Mouse (Mus musculus): ENCODE data around the gene Syne1. TPM values are rescaled to one million over a fixed set of nuclear protein-coding genes. Genes with fewer than 3 reads are reported as not detected.

Syne1 gene
- polyA plus RNA-seq, 1 experiment from 2014 or later, result 4.4 TPM

DNA sequence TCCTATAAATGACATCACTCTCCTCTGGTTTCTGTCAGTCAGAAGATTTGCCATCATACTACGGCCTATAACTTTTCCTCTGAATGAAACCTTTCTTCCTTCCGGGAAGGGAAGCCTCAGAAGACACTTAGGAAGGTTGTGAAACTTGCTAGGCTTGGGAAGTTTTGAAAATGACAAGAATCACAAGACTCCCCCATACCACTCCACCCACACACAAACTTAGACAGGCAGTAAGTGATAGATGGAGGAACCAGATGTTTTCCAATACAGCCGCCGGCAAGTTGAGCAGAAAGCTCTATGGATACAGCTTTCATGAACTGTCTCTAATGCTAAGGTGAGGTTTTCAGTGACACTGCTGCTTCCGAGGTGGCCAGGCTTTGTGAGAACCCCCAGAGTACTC is 275.5 kb downstream of the Syne1 start:
- H3K4me3 ChIP-seq, result no peak overlapping the region
- 63% methylated on average over 5 of the region's 5 CpGs for WGBS (ENCODE audit: insufficient replicate concordance)
- H3K27ac ChIP-seq, result no peak overlapping the region
- H3K27me3 ChIP-seq (replicated peaks), result no peaks in the 10 kb centered on the region
- no peaks in the 10 kb centered on the region for H3K4me1 ChIP-seq
- no peak for ATAC-seq
- no peak overlapping the region for H3K9ac ChIP-seq
- H3K4me2 ChIP-seq, result no peak overlapping the region
- H3K9me3 ChIP-seq (replicated peaks), result no peaks in the 10 kb centered on the region
- H3K36me3 ChIP-seq, result no peaks in the 10 kb centered on the region

DNA sequence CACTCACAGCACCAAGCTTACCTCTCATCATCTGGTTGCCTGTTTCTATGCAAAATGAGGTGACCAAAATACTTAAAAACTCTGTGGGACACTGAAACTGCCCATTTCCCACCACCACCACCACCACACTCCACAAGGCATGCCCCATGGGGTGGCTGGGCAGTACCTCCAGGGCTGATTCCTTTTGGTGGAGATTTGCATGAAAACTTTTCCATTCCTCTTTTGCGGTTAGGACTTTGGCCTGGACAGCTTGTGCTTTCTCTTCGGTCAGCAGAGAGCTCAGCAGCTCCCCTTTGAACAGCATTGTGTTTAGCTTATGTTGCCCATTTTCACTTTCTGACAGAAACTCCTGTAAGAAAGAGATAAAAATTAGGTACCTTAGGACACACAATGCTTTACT is 280.6 kb downstream of the Syne1 start:
- no peaks in the 10 kb centered on the region for H3K36me3 ChIP-seq
- no peak for ATAC-seq
- H3K4me3 ChIP-seq, result no peak overlapping the region
- no peak overlapping the region for H3K9ac ChIP-seq
- no peak overlapping the region for H3K4me2 ChIP-seq
- H3K27me3 ChIP-seq (replicated peaks), result no peaks in the 10 kb centered on the region
- no peaks in the 10 kb centered on the region for H3K9me3 ChIP-seq (replicated peaks)
- no peak overlapping the region for H3K27ac ChIP-seq
- no peaks in the 10 kb centered on the region for H3K4me1 ChIP-seq
- WGBS (ENCODE audit: insufficient replicate concordance), result 79% methylated on average over 2 of the region's 2 CpGs

DNA sequence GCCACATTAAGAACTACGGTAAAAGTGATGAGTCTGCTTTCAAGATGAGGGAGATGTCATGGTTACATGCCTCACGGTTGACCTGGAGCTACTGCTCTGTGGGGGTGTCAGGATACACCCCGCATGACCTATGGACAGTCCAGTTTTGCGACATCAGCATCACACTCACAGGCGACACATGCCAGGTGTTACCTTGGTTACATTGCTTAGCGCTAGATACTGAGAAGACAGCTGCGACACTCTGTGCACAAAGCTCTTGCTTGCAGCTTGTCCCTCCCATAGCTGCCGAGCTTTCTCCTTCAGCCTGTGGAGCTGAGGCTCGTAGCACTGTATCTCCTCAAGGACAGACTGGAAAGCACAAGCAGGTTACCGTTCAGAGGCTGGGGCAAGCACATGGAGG is 286.9 kb downstream of the Syne1 start:
- Histone ChIP-seq H3K9ac (no peak overlapping the region), H3K36me3 (no peaks in the 10 kb centered on the region), H3K27ac (no peak overlapping the region), H3K9me3 (replicated peaks) (no peaks in the 10 kb centered on the region), H3K4me3 (no peak overlapping the region), H3K27me3 (replicated peaks) (no peaks in the 10 kb centered on the region), H3K4me2 (no peak overlapping the region), H3K4me1 (no peaks in the 10 kb centered on the region)
- WGBS (ENCODE audit: insufficient replicate concordance), result 67% methylated on average over 10 of the region's 10 CpGs
- ATAC-seq, result no peak

DNA sequence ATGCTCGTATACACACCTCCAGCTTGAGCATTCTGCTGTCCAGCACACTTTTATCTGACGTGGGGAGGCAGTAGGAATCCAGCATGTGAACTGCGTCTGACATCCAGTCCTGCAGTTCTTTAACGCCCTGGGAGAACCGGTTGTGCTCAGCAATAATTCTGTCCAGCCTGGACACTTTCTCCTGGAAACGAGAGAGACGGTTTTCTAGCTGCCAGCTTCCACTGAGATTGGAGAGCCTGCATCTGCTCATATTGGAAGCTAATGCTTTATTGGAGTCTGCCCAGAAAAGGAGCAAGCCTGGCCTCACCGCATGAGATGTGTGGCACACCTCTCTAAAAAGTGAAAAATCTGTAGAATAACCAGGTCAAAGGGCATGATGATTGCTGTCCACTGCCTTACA is 288.6 kb downstream of the Syne1 start:
- no peak overlapping the region for H3K4me2 ChIP-seq
- H3K27me3 ChIP-seq (replicated peaks), result no peaks in the 10 kb centered on the region
- H3K27ac ChIP-seq, result no peak overlapping the region
- no peaks in the 10 kb centered on the region for H3K9me3 ChIP-seq (replicated peaks)
- no peaks in the 10 kb centered on the region for H3K4me1 ChIP-seq
- H3K4me3 ChIP-seq, result no peak overlapping the region
- peaks cover 6% of the 10 kb centered on the region; the same call in 1 of the 2 replicates for H3K36me3 ChIP-seq
- H3K9ac ChIP-seq, result no peak overlapping the region
- ATAC-seq, result no peak
- 64% methylated on average over 8 of the region's 8 CpGs for WGBS (ENCODE audit: insufficient replicate concordance)

DNA sequence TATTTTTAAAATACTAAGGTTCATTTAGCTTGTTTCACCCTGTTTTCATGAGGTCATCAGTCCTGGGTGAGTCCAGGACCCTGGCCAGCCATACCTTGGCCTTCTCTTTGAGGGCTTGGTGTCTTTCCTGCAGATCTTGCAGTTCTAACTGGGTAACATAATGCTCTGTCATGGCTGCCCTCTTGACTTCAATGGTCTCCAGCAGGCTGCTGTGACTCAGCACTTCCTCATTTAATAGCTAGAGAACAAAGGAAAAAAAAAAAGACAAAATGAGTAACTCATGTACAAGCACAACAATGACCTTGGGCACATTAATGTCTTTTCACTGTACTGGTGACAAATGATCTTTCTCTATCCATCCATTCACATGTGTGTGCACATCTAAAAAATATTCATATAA is 294.6 kb downstream of the Syne1 start:
- no peaks in the 10 kb centered on the region for H3K9me3 ChIP-seq (replicated peaks)
- H3K4me2 ChIP-seq, result no peak overlapping the region
- no peak for ATAC-seq
- H3K27me3 ChIP-seq (replicated peaks), result no peaks in the 10 kb centered on the region
- H3K9ac ChIP-seq, result no peak overlapping the region
- peaks cover 6% of the 10 kb centered on the region; the same call in 1 of the 2 replicates for H3K36me3 ChIP-seq
- H3K4me1 ChIP-seq, result no peaks in the 10 kb centered on the region
- no peak overlapping the region for H3K4me3 ChIP-seq
- no peak overlapping the region for H3K27ac ChIP-seq

DNA sequence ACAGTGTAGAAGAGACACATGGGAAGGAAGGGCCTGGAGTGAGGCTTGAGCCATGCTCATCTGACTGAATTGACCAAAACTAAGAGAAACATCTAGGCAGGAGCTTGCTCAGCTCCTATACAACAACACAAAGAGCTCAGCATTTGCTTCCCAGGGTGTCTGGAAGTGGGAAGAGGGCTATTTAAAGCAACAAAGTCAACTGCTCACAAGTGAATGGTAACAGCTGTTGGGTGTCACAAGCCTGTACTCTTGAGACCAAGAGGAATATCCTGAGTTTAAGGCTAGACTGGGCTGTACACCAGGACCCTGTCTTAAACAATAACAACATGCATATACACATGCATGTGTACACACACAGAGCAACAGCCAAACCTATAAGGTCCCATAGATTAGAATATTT is 297.5 kb downstream of the Syne1 start:
- H3K4me3 ChIP-seq, result no peak overlapping the region
- H3K27me3 ChIP-seq (replicated peaks), result no peaks in the 10 kb centered on the region
- peaks cover 6% of the 10 kb centered on the region; the same call in 1 of the 2 replicates for H3K36me3 ChIP-seq
- no peak overlapping the region for H3K27ac ChIP-seq
- H3K4me2 ChIP-seq, result no peak overlapping the region
- H3K4me1 ChIP-seq, result no peaks in the 10 kb centered on the region
- ATAC-seq, result no peak
- no peak overlapping the region for H3K9ac ChIP-seq
- no peaks in the 10 kb centered on the region for H3K9me3 ChIP-seq (replicated peaks)

DNA sequence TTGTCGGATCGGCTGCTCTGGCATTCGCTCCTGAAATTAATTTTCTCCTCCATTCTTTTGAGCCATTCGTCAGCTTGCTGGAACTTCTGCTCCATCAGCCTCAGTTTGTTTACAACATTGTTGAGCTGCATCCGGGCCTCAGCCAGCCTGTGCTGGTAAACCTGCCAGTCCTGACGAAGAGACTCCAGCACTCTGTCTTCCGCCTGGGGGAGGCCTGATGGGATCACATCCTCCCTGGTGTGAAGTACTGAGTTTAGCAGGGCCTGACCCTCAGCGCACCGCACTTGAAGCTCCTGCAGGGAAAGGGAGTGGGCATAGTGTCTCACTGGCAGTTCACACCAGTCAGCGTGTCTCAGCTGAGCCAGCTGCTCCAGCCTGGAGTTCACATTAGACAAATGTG is 300.6 kb downstream of the Syne1 start:
- Histone ChIP-seq H3K4me1 (no peaks in the 10 kb centered on the region), H3K27me3 (replicated peaks) (no peaks in the 10 kb centered on the region), H3K9me3 (replicated peaks) (no peaks in the 10 kb centered on the region), H3K4me3 (no peak overlapping the region), H3K36me3 (no peaks in the 10 kb centered on the region), H3K27ac (no peak overlapping the region), H3K9ac (no peak overlapping the region), H3K4me2 (no peak overlapping the region)
- ATAC-seq, result no peak
- WGBS (ENCODE audit: insufficient replicate concordance), result 61% methylated on average over 10 of the region's 10 CpGs

DNA sequence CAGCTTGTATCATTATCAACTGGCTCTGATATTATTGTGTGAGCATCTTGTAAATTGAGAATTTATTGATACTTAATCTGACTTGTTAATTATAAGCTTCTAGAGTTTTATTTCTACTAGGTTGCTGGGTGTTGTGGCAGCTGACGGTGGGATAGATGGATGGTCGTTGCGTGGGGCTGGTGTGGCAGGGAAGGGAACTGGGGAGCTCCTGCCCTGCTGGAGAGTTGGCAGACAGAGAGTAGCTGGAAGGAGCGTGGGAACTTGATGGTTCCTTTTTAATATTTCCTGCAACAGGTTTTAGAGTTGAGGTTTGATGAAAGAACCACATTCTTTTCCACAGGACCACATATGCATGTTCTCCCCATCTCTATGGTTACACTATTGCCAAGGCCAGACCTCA is 311.6 kb downstream of the Syne1 start:
- ATAC-seq, result no peak
- WGBS (ENCODE audit: insufficient replicate concordance), result 66% methylated on average over 4 of the region's 4 CpGs

DNA sequence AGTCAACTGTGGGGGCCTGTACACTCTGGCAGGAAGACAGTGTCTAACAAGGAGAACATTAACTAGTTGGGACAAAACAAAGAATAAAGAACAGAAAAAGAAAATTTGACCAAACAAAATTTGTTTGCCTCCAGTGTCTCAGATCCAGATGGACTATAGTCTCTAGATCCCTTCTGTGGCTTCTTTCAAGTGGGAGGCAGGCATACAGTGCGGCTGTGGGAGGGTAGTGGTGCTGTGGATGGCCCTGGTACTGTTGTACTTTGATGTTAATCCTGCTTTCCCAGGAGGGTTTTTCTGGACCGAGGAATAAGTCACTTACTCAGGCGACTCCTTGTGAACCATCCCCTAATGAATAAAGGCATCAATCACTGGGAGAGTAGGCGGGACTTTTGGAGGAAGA is 314.4 kb downstream of the Syne1 start:
- Histone ChIP-seq H3K4me3 (no peak overlapping the region), H3K27me3 (replicated peaks) (no peaks in the 10 kb centered on the region), H3K36me3 (no peaks in the 10 kb centered on the region), H3K9ac (no peak overlapping the region), H3K27ac (no peak overlapping the region), H3K4me2 (no peak overlapping the region), H3K4me1 (no peaks in the 10 kb centered on the region), H3K9me3 (replicated peaks) (no peaks in the 10 kb centered on the region)
- no peak for ATAC-seq
- 56% methylated on average over 4 of the region's 4 CpGs for WGBS (ENCODE audit: insufficient replicate concordance)

More for the DNA sequence above, 311.6 kb downstream of the Syne1 start:
- no peaks in the 10 kb centered on the region for H3K36me3 ChIP-seq
- H3K27ac ChIP-seq, result no peak overlapping the region
- no peak overlapping the region for H3K4me2 ChIP-seq
- no peak overlapping the region for H3K4me3 ChIP-seq
- no peaks in the 10 kb centered on the region for H3K9me3 ChIP-seq (replicated peaks)
- no peaks in the 10 kb centered on the region for H3K27me3 ChIP-seq (replicated peaks)
- H3K4me1 ChIP-seq, result no peaks in the 10 kb centered on the region
- H3K9ac ChIP-seq, result no peak overlapping the region

DNA sequence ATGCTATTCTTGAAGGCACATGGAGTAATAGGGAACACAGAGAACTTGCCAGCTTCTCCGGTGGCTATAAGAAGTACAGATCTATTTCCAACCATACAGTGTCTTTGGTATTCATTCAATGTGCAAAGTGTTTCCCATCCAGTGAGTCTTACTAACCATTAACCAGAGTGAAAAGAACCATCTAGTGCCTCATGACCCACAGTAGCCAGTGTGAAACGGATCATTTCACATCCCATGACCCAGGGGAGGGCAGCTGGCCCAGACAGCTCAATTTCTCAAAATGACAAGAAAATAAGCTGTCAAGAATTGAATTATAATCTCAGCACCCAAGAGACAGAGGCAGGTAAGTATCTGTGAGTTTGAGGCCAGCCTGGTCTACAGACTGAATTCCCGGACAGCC is 315.1 kb downstream of the Syne1 start:
- no peaks in the 10 kb centered on the region for H3K9me3 ChIP-seq (replicated peaks)
- ATAC-seq, result no peak
- no peak overlapping the region for H3K27ac ChIP-seq
- 69% methylated on average over 3 of the region's 3 CpGs for WGBS (ENCODE audit: insufficient replicate concordance)
- no peak overlapping the region for H3K9ac ChIP-seq
- no peak overlapping the region for H3K4me3 ChIP-seq
- no peaks in the 10 kb centered on the region for H3K4me1 ChIP-seq
- no peaks in the 10 kb centered on the region for H3K36me3 ChIP-seq
- no peaks in the 10 kb centered on the region for H3K27me3 ChIP-seq (replicated peaks)
- H3K4me2 ChIP-seq, result no peak overlapping the region

DNA sequence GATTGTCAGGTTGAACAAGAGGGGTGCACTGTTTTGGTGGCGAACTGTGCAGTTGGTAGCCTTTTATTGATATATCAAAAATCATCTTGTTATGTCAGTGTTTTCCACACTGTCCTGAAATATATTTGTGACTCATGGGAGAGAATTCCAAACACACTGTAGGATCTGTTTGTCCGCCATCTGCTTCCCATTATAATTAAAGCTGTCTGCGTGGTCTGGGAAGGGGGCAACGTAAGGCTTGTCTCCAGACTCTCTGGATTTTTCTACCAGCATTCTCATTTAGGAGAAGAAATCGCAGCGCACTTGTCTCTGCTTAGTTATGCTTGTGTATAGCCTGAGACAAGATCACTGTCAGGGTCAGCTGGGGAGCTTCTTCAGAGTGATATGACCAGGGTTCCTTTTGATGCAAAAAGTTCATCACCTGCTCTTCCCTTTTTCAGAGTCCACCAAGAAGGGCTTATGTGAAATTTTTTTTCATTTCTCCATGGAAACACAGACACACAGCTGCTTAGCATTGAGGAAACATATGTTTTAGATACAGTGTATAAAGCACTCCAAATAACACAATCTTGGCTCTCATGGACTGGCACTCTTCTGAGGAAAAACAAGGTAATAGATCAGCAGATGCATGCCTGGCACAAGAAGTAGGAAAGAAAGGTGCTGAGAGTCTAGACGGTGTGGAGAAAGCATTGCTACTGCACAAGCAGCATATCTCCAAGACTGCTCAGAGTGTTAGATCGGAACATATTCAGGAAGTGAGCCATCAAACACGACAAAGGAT is 316.4 kb downstream of the Syne1 start:
- ATAC-seq, result no peak
- H3K9ac ChIP-seq, result no peak overlapping the region
- 73% methylated on average over 9 of the region's 9 CpGs for WGBS (ENCODE audit: insufficient replicate concordance)
- no peak overlapping the region for H3K4me3 ChIP-seq
- no peaks in the 10 kb centered on the region for H3K4me1 ChIP-seq
- H3K36me3 ChIP-seq, result no peaks in the 10 kb centered on the region
- H3K4me2 ChIP-seq, result no peak overlapping the region
- no peaks in the 10 kb centered on the region for H3K9me3 ChIP-seq (replicated peaks)
- no peaks in the 10 kb centered on the region for H3K27me3 ChIP-seq (replicated peaks)
- no peak overlapping the region for H3K27ac ChIP-seq

DNA sequence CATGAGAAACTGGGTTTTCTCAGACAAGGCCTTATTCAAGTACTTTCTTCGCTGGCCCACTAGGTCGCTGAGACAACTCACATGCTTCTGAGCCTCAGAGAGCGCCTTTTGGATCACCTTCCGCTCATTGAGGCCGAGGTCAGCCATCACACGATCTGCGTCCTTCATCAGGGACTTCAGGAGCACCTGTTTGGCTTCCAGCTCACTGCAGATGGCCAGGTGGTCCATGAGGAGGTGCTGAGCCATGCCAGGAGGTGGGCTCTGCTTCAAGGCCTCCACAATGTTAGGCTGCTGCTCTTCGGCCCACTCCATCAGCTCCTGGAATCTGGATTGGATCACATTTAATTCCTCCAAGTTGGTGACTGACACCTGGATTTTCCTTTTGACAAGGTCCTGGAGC is 322.2 kb downstream of the Syne1 start:
- H3K27ac ChIP-seq, result no peak overlapping the region
- no peak for ATAC-seq
- H3K4me1 ChIP-seq, result no peaks in the 10 kb centered on the region
- WGBS (ENCODE audit: insufficient replicate concordance), result 86% methylated on average over 8 of the region's 8 CpGs
- H3K36me3 ChIP-seq, result no peaks in the 10 kb centered on the region
- H3K27me3 ChIP-seq (replicated peaks), result no peaks in the 10 kb centered on the region
- H3K9me3 ChIP-seq (replicated peaks), result no peaks in the 10 kb centered on the region
- no peak overlapping the region for H3K9ac ChIP-seq
- H3K4me3 ChIP-seq, result no peak overlapping the region
- H3K4me2 ChIP-seq, result no peak overlapping the region

DNA sequence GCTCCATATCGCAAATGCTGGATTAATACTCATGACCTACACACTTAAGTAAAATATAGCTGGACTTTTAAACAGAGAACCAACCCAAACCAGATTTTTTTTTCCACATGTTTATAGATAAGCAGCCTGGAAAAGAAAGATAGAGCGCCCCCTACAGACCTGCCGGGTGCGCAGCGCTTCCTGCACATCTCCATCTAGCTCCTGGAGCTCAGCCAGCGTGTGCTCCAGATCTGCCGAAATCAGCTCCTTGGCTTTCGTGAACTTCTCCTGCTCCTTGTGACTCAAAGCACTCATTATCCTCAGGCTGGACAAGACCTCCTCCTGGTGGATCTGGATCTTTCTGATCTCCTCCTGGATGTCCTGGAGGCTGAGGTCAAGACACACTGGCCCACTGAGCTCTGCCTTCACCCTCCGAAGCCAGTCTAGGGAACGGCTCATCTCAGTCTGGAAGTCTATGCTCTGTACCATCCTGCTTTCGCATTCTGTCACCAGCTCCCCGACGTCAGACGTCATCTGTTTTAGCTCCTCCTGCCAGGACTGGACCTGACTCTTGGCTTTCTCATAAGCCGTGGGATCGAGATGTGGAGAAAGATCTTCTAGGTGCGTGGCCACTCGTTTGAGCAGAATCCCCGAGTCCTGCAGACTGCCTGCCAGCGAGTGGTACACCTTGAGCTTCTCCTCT is 323.7 kb downstream of the Syne1 start:
- Histone ChIP-seq H3K9ac (no peak overlapping the region), H3K4me1 (no peaks in the 10 kb centered on the region), H3K4me3 (no peak overlapping the region), H3K9me3 (replicated peaks) (no peaks in the 10 kb centered on the region), H3K36me3 (no peaks in the 10 kb centered on the region), H3K4me2 (no peak overlapping the region), H3K27me3 (replicated peaks) (no peaks in the 10 kb centered on the region), H3K27ac (no peak overlapping the region)
- 65% methylated on average over 20 of the region's 20 CpGs for WGBS (ENCODE audit: insufficient replicate concordance)
- no peak for ATAC-seq

Data from liver, embryonic 12.5 days (tissue).